Mouse (Mus musculus): ENCODE measurements at regions not wholly inside any gene's neighbourhood (a gene's known extent, or its start where the extent isn't known, plus 50 kb on each side); places are given as distances from the start of the nearest gene placed in this dataset.
"Not testable (repeated sequence)": the region's sequence is repeated elsewhere in the genome, so short reads cannot be mapped to it uniquely, and the experiment has no call there.

GRCm38 (mm10) chr12:3092974-3093373 lies 216.8 kb downstream of the Rab10 start:
- not testable (repeated sequence) for TF ChIP-seq POLR2A (IDR thresholded peaks at IDR 0.05; ENCODE audit: insufficient read length, low read depth); USF1 (IDR thresholded peaks at IDR 0.05; ENCODE audit: low read depth); E2F4 (IDR thresholded peaks at IDR 0.05; ENCODE audit: insufficient read depth); CEBPB (IDR thresholded peaks at IDR 0.05; ENCODE audit: insufficient read depth, poor library complexity, severe bottlenecking); TCF12 (IDR thresholded peaks at IDR 0.05; ENCODE audit: insufficient read depth, poor library complexity, severe bottlenecking); MYOD1 (IDR thresholded peaks at IDR 0.05; ENCODE audit: control insufficient read depth in 1 of 3, insufficient read length in 2 of 3, low read depth in 2 of 3); POLR2AphosphoS2 (IDR thresholded peaks at IDR 0.05; ENCODE audit: insufficient read length, low read depth); REST (IDR thresholded peaks at IDR 0.05; ENCODE audit: insufficient read depth, insufficient read length); MAX (IDR thresholded peaks at IDR 0.05; ENCODE audit: low read depth); MYOG (IDR thresholded peaks at IDR 0.05; ENCODE audit: control insufficient read depth in 1 of 3, insufficient read depth in 1 of 3, insufficient read length in 2 of 3, low read depth in 2 of 3)

All from myocyte (in vitro differentiated cells).